Mouse (Mus musculus): ENCODE data around the gene Pbx3. TPM values are rescaled to one million over a fixed set of nuclear protein-coding genes. Genes with fewer than 3 reads are reported as not detected.
A peak's percentile ranks its signal among the peaks of the same experiment; 100 is the strongest.

The Pbx3 gene
- polyA plus RNA-seq, 1 experiment from 2014 or later: 82.7 TPM

GRCm38 (mm10) chr2:34374349-34374748, 1.4 kb upstream of the Pbx3 start:
- no peak for ATAC-seq
- no peaks in the 10 kb centered on the region for H3K36me3 ChIP-seq (ENCODE audit: control insufficient read depth, insufficient read depth, low read length)
- no peak overlapping the region for H3K4me2 ChIP-seq (ENCODE audit: low read length)
- WGBS: 67% methylated on average over 2 of the region's 2 CpGs
- no peaks in the 10 kb centered on the region for H3K27me3 ChIP-seq (ENCODE audit: control insufficient read depth, insufficient read depth, low read depth, low read length)
- H3K4me3 ChIP-seq (ENCODE audit: low read depth, low read length): no peak overlapping the region
- H3K27ac ChIP-seq (ENCODE audit: low read length): no peak overlapping the region
- H3K9me3 ChIP-seq (replicated peaks; ENCODE audit: control insufficient read depth, low read length, poor library complexity, severe bottlenecking): no peaks in the 10 kb centered on the region
- H3K4me1 ChIP-seq (ENCODE audit: control insufficient read depth, insufficient read depth, low read length): peaks cover 5% of the 10 kb centered on the region; the same call in 1 of the 2 replicates
- no peak overlapping the region for H3K9ac ChIP-seq (ENCODE audit: low read depth, low read length)

- Histone ChIP-seq H3K9me3 (replicated peaks; ENCODE audit: control insufficient read depth, low read length, poor library complexity, severe bottlenecking) (no peaks in the 10 kb centered on the region), H3K9ac (ENCODE audit: low read depth, low read length) (no peak overlapping the region), H3K27ac (ENCODE audit: low read length) (no peak overlapping the region), H3K4me2 (ENCODE audit: low read length) (no peak overlapping the region), H3K4me3 (ENCODE audit: low read depth, low read length) (no peak overlapping the region), H3K27me3 (ENCODE audit: control insufficient read depth, insufficient read depth, low read depth, low read length) (no peaks in the 10 kb centered on the region), H3K4me1 (ENCODE audit: control insufficient read depth, insufficient read depth, low read length) (peaks cover 7% of the 10 kb centered on the region; the same call in 1 of the 2 replicates), H3K36me3 (ENCODE audit: control insufficient read depth, insufficient read depth, low read length) (no peaks in the 10 kb centered on the region)
- 41% methylated on average over 3 of the region's 3 CpGs for WGBS
- no peak for ATAC-seq
These were observed 944 bp upstream of the Pbx3 start for GRCm38 (mm10) chr2:34373886-34374285.

GRCm38 (mm10) chr2:34371441-34372304, 1.3 kb downstream of the Pbx3 start:
- H3K9me3 ChIP-seq (replicated peaks; ENCODE audit: control insufficient read depth, low read length, poor library complexity, severe bottlenecking): no peaks in the 10 kb centered on the region
- H3K4me3 ChIP-seq (ENCODE audit: low read depth, low read length): peak overlapping the region; percentile 91
- H3K27ac ChIP-seq (ENCODE audit: low read length): peak overlapping the region; percentile 96
- under 1% methylated on average over 79 of the region's 118 CpGs for WGBS
- H3K36me3 ChIP-seq (ENCODE audit: control insufficient read depth, insufficient read depth, low read length): no peaks in the 10 kb centered on the region
- peak; percentile 22 for ATAC-seq
- H3K9ac ChIP-seq (ENCODE audit: low read depth, low read length): peak overlapping the region; percentile 87
- H3K4me2 ChIP-seq (ENCODE audit: low read length): peak overlapping the region; percentile 97
- H3K27me3 ChIP-seq (ENCODE audit: control insufficient read depth, insufficient read depth, low read depth, low read length): no peaks in the 10 kb centered on the region
- peaks cover 11% of the 10 kb centered on the region for H3K4me1 ChIP-seq (ENCODE audit: control insufficient read depth, insufficient read depth, low read length)

GRCm38 (mm10) chr2:34370725-34371440, 2.1 kb downstream of the Pbx3 start:
- Histone ChIP-seq H3K9ac (ENCODE audit: low read depth, low read length) (peak overlapping the region; percentile 87), H3K4me3 (ENCODE audit: low read depth, low read length) (peak overlapping the region; percentile 91), H3K4me1 (ENCODE audit: control insufficient read depth, insufficient read depth, low read length) (peaks cover 11% of the 10 kb centered on the region), H3K36me3 (ENCODE audit: control insufficient read depth, insufficient read depth, low read length) (no peaks in the 10 kb centered on the region), H3K27me3 (ENCODE audit: control insufficient read depth, insufficient read depth, low read depth, low read length) (no peaks in the 10 kb centered on the region), H3K27ac (ENCODE audit: low read length) (peak overlapping the region; percentile 96), H3K4me2 (ENCODE audit: low read length) (peak overlapping the region; percentile 97), H3K9me3 (replicated peaks; ENCODE audit: control insufficient read depth, low read length, poor library complexity, severe bottlenecking) (no peaks in the 10 kb centered on the region)
- WGBS: under 1% methylated on average over 42 of the region's 42 CpGs
- ATAC-seq: no peak

GRCm38 (mm10) chr2:34370349-34370724, 2.6 kb downstream of the Pbx3 start:
- Histone ChIP-seq H3K27me3 (ENCODE audit: control insufficient read depth, insufficient read depth, low read depth, low read length) (no peaks in the 10 kb centered on the region), H3K27ac (ENCODE audit: low read length) (peak overlapping the region; percentile 96), H3K4me1 (ENCODE audit: control insufficient read depth, insufficient read depth, low read length) (peaks cover 11% of the 10 kb centered on the region), H3K9me3 (replicated peaks; ENCODE audit: control insufficient read depth, low read length, poor library complexity, severe bottlenecking) (no peaks in the 10 kb centered on the region), H3K4me2 (ENCODE audit: low read length) (peak overlapping the region; percentile 97), H3K36me3 (ENCODE audit: control insufficient read depth, insufficient read depth, low read length) (no peaks in the 10 kb centered on the region), H3K9ac (ENCODE audit: low read depth, low read length) (peak overlapping the region; percentile 87), H3K4me3 (ENCODE audit: low read depth, low read length) (peak overlapping the region; percentile 91)
- 4% methylated on average over 7 of the region's 7 CpGs for WGBS
- no peak for ATAC-seq

GRCm38 (mm10) chr2:34368396-34368795, 4.5 kb downstream of the Pbx3 start:
- H3K4me2 ChIP-seq (ENCODE audit: low read length): peak overlapping the region; percentile 55
- no peak for ATAC-seq
- peak overlapping the region; percentile 71 for H3K27ac ChIP-seq (ENCODE audit: low read length)
- no peaks in the 10 kb centered on the region for H3K36me3 ChIP-seq (ENCODE audit: control insufficient read depth, insufficient read depth, low read length)
- peaks cover 13% of the 10 kb centered on the region for H3K4me1 ChIP-seq (ENCODE audit: control insufficient read depth, insufficient read depth, low read length)
- H3K4me3 ChIP-seq (ENCODE audit: low read depth, low read length): peak overlapping the region; percentile 31
- H3K9ac ChIP-seq (ENCODE audit: low read depth, low read length): peak overlapping the region; percentile 61
- WGBS: 20% methylated on average over 6 of the region's 6 CpGs
- no peaks in the 10 kb centered on the region for H3K27me3 ChIP-seq (ENCODE audit: control insufficient read depth, insufficient read depth, low read depth, low read length)
- H3K9me3 ChIP-seq (replicated peaks; ENCODE audit: control insufficient read depth, low read length, poor library complexity, severe bottlenecking): no peaks in the 10 kb centered on the region

GRCm38 (mm10) chr2:34367024-34367423, 5.9 kb downstream of the Pbx3 start:
- peak overlapping the region; percentile 42 for H3K4me2 ChIP-seq (ENCODE audit: low read length)
- WGBS: 51% methylated on average over 2 of the region's 2 CpGs
- H3K9me3 ChIP-seq (replicated peaks; ENCODE audit: control insufficient read depth, low read length, poor library complexity, severe bottlenecking): no peaks in the 10 kb centered on the region
- no peak overlapping the region for H3K27ac ChIP-seq (ENCODE audit: low read length)
- H3K4me3 ChIP-seq (ENCODE audit: low read depth, low read length): peak overlapping the region; percentile 19; the same call in 1 of the 2 replicates
- H3K9ac ChIP-seq (ENCODE audit: low read depth, low read length): no peak overlapping the region
- ATAC-seq: no peak
- H3K36me3 ChIP-seq (ENCODE audit: control insufficient read depth, insufficient read depth, low read length): no peaks in the 10 kb centered on the region
- peaks cover 14% of the 10 kb centered on the region for H3K4me1 ChIP-seq (ENCODE audit: control insufficient read depth, insufficient read depth, low read length)
- H3K27me3 ChIP-seq (ENCODE audit: control insufficient read depth, insufficient read depth, low read depth, low read length): no peaks in the 10 kb centered on the region

GRCm38 (mm10) chr2:34363678-34364077, 9.3 kb downstream of the Pbx3 start:
- ATAC-seq: no peak
- no peaks in the 10 kb centered on the region for H3K27me3 ChIP-seq (ENCODE audit: control insufficient read depth, insufficient read depth, low read depth, low read length)
- H3K9me3 ChIP-seq (replicated peaks; ENCODE audit: control insufficient read depth, low read length, poor library complexity, severe bottlenecking): no peaks in the 10 kb centered on the region
- peaks cover 25% of the 10 kb centered on the region for H3K4me1 ChIP-seq (ENCODE audit: control insufficient read depth, insufficient read depth, low read length)
- no peak overlapping the region for H3K9ac ChIP-seq (ENCODE audit: low read depth, low read length)
- no peak overlapping the region for H3K4me3 ChIP-seq (ENCODE audit: low read depth, low read length)
- no peaks in the 10 kb centered on the region for H3K36me3 ChIP-seq (ENCODE audit: control insufficient read depth, insufficient read depth, low read length)
- 9% methylated on average over 1 of the region's 1 CpGs for WGBS
- H3K4me2 ChIP-seq (ENCODE audit: low read length): peak overlapping the region; percentile 26; the same call in 1 of the 2 replicates
- no peak overlapping the region for H3K27ac ChIP-seq (ENCODE audit: low read length)

GRCm38 (mm10) chr2:34355801-34356211, 17.1 kb downstream of the Pbx3 start:
- H3K9ac ChIP-seq (ENCODE audit: low read depth, low read length): 0 out of 2 replicates have a peak overlapping the region, but pooled peaks have one; percentile 0
- ATAC-seq: 0 out of 2 replicates have a peak, but pooled peaks have one; percentile 21
- H3K36me3 ChIP-seq (ENCODE audit: control insufficient read depth, insufficient read depth, low read length): no peaks in the 10 kb centered on the region
- peaks cover 40% of the 10 kb centered on the region for H3K4me1 ChIP-seq (ENCODE audit: control insufficient read depth, insufficient read depth, low read length)
- peak overlapping the region; percentile 4 for H3K4me2 ChIP-seq (ENCODE audit: low read length)
- no peaks in the 10 kb centered on the region for H3K9me3 ChIP-seq (replicated peaks; ENCODE audit: control insufficient read depth, low read length, poor library complexity, severe bottlenecking)
- no peak overlapping the region for H3K4me3 ChIP-seq (ENCODE audit: low read depth, low read length)
- 25% methylated on average over 7 of the region's 7 CpGs for WGBS
- H3K27ac ChIP-seq (ENCODE audit: low read length): peak overlapping the region; percentile 71
- no peaks in the 10 kb centered on the region for H3K27me3 ChIP-seq (ENCODE audit: control insufficient read depth, insufficient read depth, low read depth, low read length)
